ENCODE assay signal across 14 mouse cellular contexts in the genomic region with DNA sequence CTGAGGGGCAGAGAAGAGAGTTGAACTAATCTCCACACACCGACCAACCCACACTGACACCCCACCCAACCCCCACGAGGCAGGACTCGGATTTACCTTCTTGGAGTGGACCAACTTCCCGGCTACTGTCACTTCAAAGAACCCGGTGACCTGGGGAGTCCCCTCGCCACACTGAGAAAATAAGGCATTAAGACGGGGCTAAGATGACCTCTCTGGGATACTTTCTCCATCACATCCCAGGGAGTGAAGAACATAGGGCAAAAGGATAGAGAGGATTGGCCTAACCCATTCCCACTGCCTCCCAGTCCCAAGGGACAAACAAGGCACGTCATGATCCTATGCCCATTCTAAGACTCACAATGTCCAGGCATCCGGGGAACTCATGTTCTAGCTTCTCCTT. TPM values are rescaled to one million over a fixed set of nuclear protein-coding genes. Genes with fewer than 3 reads are reported as not detected.
A peak's percentile ranks its signal among the peaks of the same experiment; 100 is the strongest.
DNase-seq lines count a peak whose midpoint lies in the region; ATAC-seq and TF ChIP-seq lines count a peak whose summit lies in the region.
"Had no signal": no experiment of that assay in that cellular context is flagged by ENCODE, and none has a peak within 500 bp of the region (broad histone marks: within the 10 kb centered on the region; RNA-seq: fewer than 3 reads in every experiment).

No protein-coding gene starts in this region.

- no peak for TF ChIP-seq CTCF in G1E (IDR thresholded peaks at IDR 0.05; ENCODE audit: low read depth, low read length)

- H3K9me3 ChIP-seq in heart, embryonic 13.5 days = no peaks in the 10 kb centered on the region
- no peaks in the 10 kb centered on the region for H3K9me3 ChIP-seq in G1E (replicated peaks)
- H3K9me3 ChIP-seq in forebrain, embryonic 14.5 days (replicated peaks; ENCODE audit: control insufficient read depth, low read length) = no peaks in the 10 kb centered on the region
- H3K9me3 ChIP-seq in liver, embryonic 15.5 days (replicated peaks) = no peaks in the 10 kb centered on the region

- no peak for ATAC-seq in heart, embryonic 13.5 days (ENCODE audit: extremely low read depth, insufficient number of reproducible peaks, low FRiP score, low TSS enrichment)
- no peak for ATAC-seq in G1E (ENCODE audit: extremely low read depth, insufficient number of reproducible peaks, low FRiP score, poor library complexity, severe bottlenecking)
- no peak for ATAC-seq in forebrain, embryonic 14.5 days
- no peak for ATAC-seq in liver, embryonic 15.5 days (ENCODE audit: insufficient read depth)
- ATAC-seq: activated CD4-positive, CD25-positive, alpha-beta regulatory T cell, adult 4 months had no signal

- H3K4me3 ChIP-seq in heart, embryonic 13.5 days = peak overlapping the region; percentile 86
- peak overlapping the region; percentile 74; the same call in 1 of the 2 replicates for H3K4me3 ChIP-seq in G1E (ENCODE audit: low read depth, low read length)
- 0 out of 2 replicates have a peak overlapping the region, but pooled peaks have one; percentile 73 for H3K4me3 ChIP-seq in forebrain, embryonic 14.5 days (ENCODE audit: low read depth, low read length)
- H3K4me3 ChIP-seq in liver, embryonic 15.5 days (replicated peaks) = peak overlapping the region; percentile 10; the same call in 1 of the 2 replicates

- 82% methylated on average over 9 of the region's 9 CpGs for WGBS in heart, embryonic 13.5 days
- 95% methylated on average over 9 of the region's 9 CpGs for WGBS in forebrain, embryonic 14.5 days
- 87% methylated on average over 9 of the region's 9 CpGs for WGBS in liver, embryonic 15.5 days (ENCODE audit: insufficient replicate concordance)

- H3K36me3 ChIP-seq in heart, embryonic 13.5 days = peaks cover 44% of the 10 kb centered on the region
- peaks cover 50% of the 10 kb centered on the region for H3K36me3 ChIP-seq in G1E (replicated peaks)
- peaks cover 30% of the 10 kb centered on the region for H3K36me3 ChIP-seq in forebrain, embryonic 14.5 days (ENCODE audit: control insufficient read depth, insufficient read depth, low read length)
- peaks cover 31% of the 10 kb centered on the region for H3K36me3 ChIP-seq in liver, embryonic 15.5 days (replicated peaks)

- DNase-seq in heart, postnatal 4 days = no peak
- no peak for DNase-seq in G1E (ENCODE audit: low spot score)
- DNase-seq in forebrain, embryonic 14.5 days (ENCODE audit: low spot score) = no peak
- no peak for DNase-seq in adrenal gland, postnatal 36 days
- no peak for DNase-seq in cerebellum, postnatal 14 days
- no peak for DNase-seq in embryo, embryonic 10 days (ENCODE audit: low spot score)
- DNase-seq: cerebellum, adult 9-10 months; layer of hippocampus, adult 9-11 months; right cerebral cortex, postnatal 4 days had no signal

- H3K27ac ChIP-seq in heart, embryonic 13.5 days (replicated peaks) = no peak overlapping the region
- H3K27ac ChIP-seq in forebrain, embryonic 14.5 days (ENCODE audit: low read depth, low read length) = no peak overlapping the region
- H3K27ac ChIP-seq in liver, embryonic 15.5 days (replicated peaks) = no peak overlapping the region
- H3K27ac ChIP-seq: macrophage had no signal

- no peak overlapping the region for H3K9ac ChIP-seq in heart, embryonic 13.5 days
- no peak overlapping the region for H3K9ac ChIP-seq in forebrain, embryonic 14.5 days (ENCODE audit: low read length)
- H3K9ac ChIP-seq in liver, embryonic 15.5 days = no peak overlapping the region

- H3K27me3 ChIP-seq in heart, embryonic 13.5 days (replicated peaks) = 0 out of 2 replicates have a peak, but pooled peaks cover 6% of the 10 kb centered on the region
- no peaks in the 10 kb centered on the region for H3K27me3 ChIP-seq in G1E (ENCODE audit: insufficient read depth, low read length)
- no peaks in the 10 kb centered on the region for H3K27me3 ChIP-seq in forebrain, embryonic 14.5 days (replicated peaks; ENCODE audit: control insufficient read depth, insufficient read depth, low read length)
- no peaks in the 10 kb centered on the region for H3K27me3 ChIP-seq in liver, embryonic 15.5 days

- H3K4me2 ChIP-seq in heart, embryonic 13.5 days = peak overlapping the region; percentile 79
- peak overlapping the region; percentile 74 for H3K4me2 ChIP-seq in forebrain, embryonic 14.5 days (ENCODE audit: low read length)
- H3K4me2 ChIP-seq in liver, embryonic 15.5 days = peak overlapping the region; percentile 89

- peaks cover 25% of the 10 kb centered on the region for H3K4me1 ChIP-seq in heart, embryonic 13.5 days
- peaks cover 55% of the 10 kb centered on the region for H3K4me1 ChIP-seq in G1E (ENCODE audit: insufficient read depth, low read depth, low read length)
- H3K4me1 ChIP-seq in forebrain, embryonic 14.5 days (ENCODE audit: control insufficient read depth, insufficient read depth, low read length) = peaks cover 11% of the 10 kb centered on the region
- H3K4me1 ChIP-seq in liver, embryonic 15.5 days (replicated peaks) = peaks cover 47% of the 10 kb centered on the region

RNA-seq across cellular contexts. Expression of a gene that starts 2.3 kb away (rescaled TPM):
- polyA plus RNA-seq in heart, embryonic 13.5 days (2015; fragmentation: Nextera tagmentation; extraction: Ambion mirVana) = 667 and 720 TPM in 2 replicates
- total RNA-seq in heart, postnatal 4 days (2021) = 100 to 1,000 TPM; 194 to 214 TPM
- total RNA-seq in G1E (2014; fragmentation: Nextera tagmentation) = 559 and 654 TPM in 2 replicates
- total RNA-seq in G1E (2017) = 144 and 152 TPM in 2 replicates
- 761 and 867 TPM in 2 replicates for polyA plus RNA-seq in G1E (2012)
- 1,730 and 1,790 TPM in 2 replicates for polyA plus RNA-seq in forebrain, embryonic 14.5 days (2014; fragmentation: Nextera tagmentation; extraction: Ambion mirVana)
- polyA plus RNA-seq in liver, embryonic 15.5 days (2015; fragmentation: Nextera tagmentation; extraction: Ambion mirVana) = 246 and 279 TPM in 2 replicates
- total RNA-seq in adrenal gland, postnatal 36 days (2021) = 100 to 1,000 TPM; 174 to 216 TPM

RNA-seq across cellular contexts. Expression of a gene that starts 25.9 kb away (rescaled TPM):
- 107 and 116 TPM in 2 replicates for polyA plus RNA-seq in heart, embryonic 13.5 days (2015; fragmentation: Nextera tagmentation; extraction: Ambion mirVana)
- total RNA-seq in heart, postnatal 4 days (2021) = 100 to 1,000 TPM; 139 to 142 TPM
- total RNA-seq in G1E (2014; fragmentation: Nextera tagmentation) (95.0 and 118 TPM in 2 replicates), G1E (2017) (288 and 328 TPM in 2 replicates)
- polyA plus RNA-seq in G1E (2012) = 630 and 764 TPM in 2 replicates
- 142 and 147 TPM in 2 replicates for polyA plus RNA-seq in forebrain, embryonic 14.5 days (2014; fragmentation: Nextera tagmentation; extraction: Ambion mirVana)
- 76.1 and 81.2 TPM in 2 replicates for polyA plus RNA-seq in liver, embryonic 15.5 days (2015; fragmentation: Nextera tagmentation; extraction: Ambion mirVana)
- 100 to 1,000 TPM; 181 to 189 TPM for total RNA-seq in adrenal gland, postnatal 36 days (2021)

RNA-seq across cellular contexts. Expression of a gene that starts 37.5 kb away (rescaled TPM):
- polyA plus RNA-seq in heart, embryonic 13.5 days (2015; fragmentation: Nextera tagmentation; extraction: Ambion mirVana) = not detected in 2 replicates
- total RNA-seq in heart, postnatal 4 days (2021) = not detected
- not detected in 2 replicates for total RNA-seq in G1E (2014; fragmentation: Nextera tagmentation)
- 0.38 TPM in 1 of 2 replicates, not detected in the other for total RNA-seq in G1E (2017)
- polyA plus RNA-seq in G1E (2012) = not detected in 2 replicates
- polyA plus RNA-seq in forebrain, embryonic 14.5 days (2014; fragmentation: Nextera tagmentation; extraction: Ambion mirVana) = not detected in 2 replicates
- polyA plus RNA-seq in liver, embryonic 15.5 days (2015; fragmentation: Nextera tagmentation; extraction: Ambion mirVana) = not detected in 2 replicates
- total RNA-seq in adrenal gland, postnatal 36 days (2021) = not detected
- total RNA-seq: gastrocnemius, adult 18-20 months had no signal
- polyA plus RNA-seq: activated CD4-positive, CD25-positive, alpha-beta regulatory T cell, adult 4 months; macrophage had no signal

RNA-seq across cellular contexts. Expression of a gene that starts 40.2 kb away (rescaled TPM):
- polyA plus RNA-seq in heart, embryonic 13.5 days (2015; fragmentation: Nextera tagmentation; extraction: Ambion mirVana) = not detected in 2 replicates
- not detected for total RNA-seq in heart, postnatal 4 days (2021)
- not detected in 2 replicates for total RNA-seq in G1E (2014; fragmentation: Nextera tagmentation)
- total RNA-seq in G1E (2017) = 0.05 and 0.06 TPM in 2 replicates
- not detected in 2 replicates for polyA plus RNA-seq in G1E (2012)
- 0.09 TPM in 1 of 2 replicates, not detected in the other for polyA plus RNA-seq in forebrain, embryonic 14.5 days (2014; fragmentation: Nextera tagmentation; extraction: Ambion mirVana)
- polyA plus RNA-seq in liver, embryonic 15.5 days (2015; fragmentation: Nextera tagmentation; extraction: Ambion mirVana) = not detected in 2 replicates
- total RNA-seq in adrenal gland, postnatal 36 days (2021) = not detected
- total RNA-seq: gastrocnemius, adult 18-20 months had no signal
- polyA plus RNA-seq: activated CD4-positive, CD25-positive, alpha-beta regulatory T cell, adult 4 months; macrophage had no signal

RNA-seq across cellular contexts. Expression of a gene that starts 47.4 kb away (rescaled TPM):
- polyA plus RNA-seq in heart, embryonic 13.5 days (2015; fragmentation: Nextera tagmentation; extraction: Ambion mirVana) = 37.4 and 40.2 TPM in 2 replicates
- 100 to 1,000 TPM; 193 to 197 TPM for total RNA-seq in heart, postnatal 4 days (2021)
- total RNA-seq in G1E (2014; fragmentation: Nextera tagmentation) (0.38 and 0.44 TPM in 2 replicates), G1E (2017) (0.33 and 0.35 TPM in 2 replicates)
- 0.11 and 0.15 TPM in 2 replicates for polyA plus RNA-seq in G1E (2012)
- 4.5 and 6.2 TPM in 2 replicates for polyA plus RNA-seq in forebrain, embryonic 14.5 days (2014; fragmentation: Nextera tagmentation; extraction: Ambion mirVana)
- polyA plus RNA-seq in liver, embryonic 15.5 days (2015; fragmentation: Nextera tagmentation; extraction: Ambion mirVana) = 4.1 and 4.6 TPM in 2 replicates
- total RNA-seq in adrenal gland, postnatal 36 days (2021) = 10 to 100 TPM; 36.7 to 85.9 TPM
- polyA plus RNA-seq: macrophage had no signal

Comparison
In these comparisons a context has a peak if more than half of its experiments do, and no peak if none do; other contexts are left out.
1. H3K4me3 ChIP-seq: peak in every context shown above with its lines; median percentile 86 in heart, embryonic 13.5 days; 74 in G1E; 73 in forebrain, embryonic 14.5 days; 10 in liver, embryonic 15.5 days.